Mouse (Mus musculus): ENCODE results near the gene Trp53i13.

- no peak for TF ChIP-seq POLR2A (IDR thresholded peaks at IDR 0.05; ENCODE audit: borderline replicate concordance, extremely low read depth, insufficient read depth, insufficient read length, poor library complexity, severe bottlenecking)
- no peak for TF ChIP-seq CTCF (IDR thresholded peaks at IDR 0.05; ENCODE audit: borderline replicate concordance, extremely low read depth, insufficient read depth, insufficient read length)
These were observed 2.4 kb upstream of the Trp53i13 start for GRCm38 (mm10) chr11:77518051-77518798.
